Mouse (Mus musculus) adrenal gland, adult 8-10 months (tissue): ENCODE results near the gene Cby3. TPM values are rescaled to one million over a fixed set of nuclear protein-coding genes. Genes with fewer than 3 reads are reported as not detected.
"Not testable (repeated sequence)": the region's sequence is repeated elsewhere in the genome, so short reads cannot be mapped to it uniquely, and the experiment has no call there.

Experiments
- DNase-seq: peaks from one replicate; pipeline ENCODE4 v3.0.0; 2022
- total RNA-seq, 4 experiments: library from RNA; stranded (reverse); gene quantifications; 2 replicates each; pipeline ENCODE4 v1.2.4; 2022

The Cby3 gene
- total RNA-seq = not detected

DNA sequence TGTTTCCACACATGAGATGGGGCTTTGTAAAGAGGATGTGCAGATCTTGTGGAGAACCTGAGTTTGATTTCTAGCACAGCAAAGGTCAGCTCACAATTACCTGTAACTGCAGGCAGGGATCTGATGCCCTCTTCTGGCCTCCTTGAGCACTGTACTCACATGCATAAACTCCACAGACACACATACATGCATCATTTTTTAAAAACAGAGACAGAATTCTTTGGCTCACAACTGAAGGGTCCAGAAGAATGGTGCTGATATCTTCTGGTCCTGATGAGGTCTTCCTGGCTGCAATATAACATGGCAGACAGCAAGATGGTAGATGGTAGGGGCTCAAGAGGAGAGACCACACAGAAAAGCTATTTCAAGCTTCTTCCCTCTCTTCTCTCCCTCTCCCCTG lies at the start of gene Cby3:
Gene Cby3, plus strand, starts transcription at position 301 of the 400 bp plus-strand sequence.
- no peak for DNase-seq

GRCm38 (mm10) chr11:50312803-50313202 lies 41.5 kb upstream of the Cby3 start:
- no peak for DNase-seq

- DNase-seq = not testable (repeated sequence)
These were observed 34.9 kb upstream of the Cby3 start for GRCm38 (mm10) chr11:50319343-50319742.

- DNase-seq = no peak
These were observed 33.0 kb upstream of the Cby3 start for GRCm38 (mm10) chr11:50321239-50321638.

- no peak for DNase-seq
These were observed 31.9 kb upstream of the Cby3 start for GRCm38 (mm10) chr11:50322345-50322744.

GRCm38 (mm10) chr11:50323843-50324242 lies 30.4 kb upstream of the Cby3 start:
- no peak for DNase-seq

GRCm38 (mm10) chr11:50324751-50325471 lies 29.4 kb upstream of the Cby3 start:
- no peak for DNase-seq

DNA sequence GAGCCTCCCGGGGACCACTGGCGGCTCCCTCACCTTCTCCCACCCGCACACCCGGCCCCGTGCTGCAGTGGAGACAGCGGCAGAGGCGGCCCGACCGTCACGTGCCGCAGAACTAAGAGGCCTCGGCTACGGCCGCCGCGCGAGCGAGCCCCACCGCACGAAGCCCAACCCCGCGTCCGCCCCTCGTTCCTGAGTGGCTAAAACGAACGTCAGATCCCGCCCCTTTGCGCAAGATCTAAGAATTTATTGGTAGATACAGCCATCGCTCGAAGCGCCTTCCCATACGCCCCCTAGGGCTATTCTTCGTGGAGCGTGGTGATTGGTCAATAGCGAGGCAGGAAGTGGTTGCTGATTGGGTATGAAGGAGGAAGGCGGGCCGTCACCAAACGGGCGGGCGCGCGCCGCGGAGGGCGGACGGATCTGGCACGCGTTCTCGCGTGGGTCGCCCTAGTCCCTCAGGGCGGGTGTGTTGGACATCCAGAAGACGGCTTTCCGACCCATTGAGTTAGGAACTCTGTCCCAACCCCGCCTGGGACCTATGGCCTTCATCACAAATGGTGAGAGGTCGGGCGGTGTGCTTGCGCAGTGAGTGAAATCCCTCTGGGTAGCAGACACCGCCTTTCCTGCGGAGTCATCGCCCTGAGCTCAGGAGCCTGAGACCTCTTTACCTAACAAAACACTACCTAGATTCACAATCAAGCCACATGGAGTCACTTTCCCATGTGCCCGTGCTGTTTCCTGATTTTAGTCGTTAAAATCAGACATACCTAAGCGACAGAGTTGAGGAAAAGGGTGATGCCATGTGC lies 28.6 kb upstream of the Cby3 start, which contains the start of gene Canx:
Gene Canx, minus strand, starts transcription at position 178 of the 806 bp plus-strand sequence.
- peak; percentile 99 for DNase-seq

- no peak for DNase-seq
These were observed 27.8 kb upstream of the Cby3 start for GRCm38 (mm10) chr11:50326302-50326966.

- no peak for DNase-seq
These were observed 26.1 kb upstream of the Cby3 start for GRCm38 (mm10) chr11:50328075-50328625.

DNA sequence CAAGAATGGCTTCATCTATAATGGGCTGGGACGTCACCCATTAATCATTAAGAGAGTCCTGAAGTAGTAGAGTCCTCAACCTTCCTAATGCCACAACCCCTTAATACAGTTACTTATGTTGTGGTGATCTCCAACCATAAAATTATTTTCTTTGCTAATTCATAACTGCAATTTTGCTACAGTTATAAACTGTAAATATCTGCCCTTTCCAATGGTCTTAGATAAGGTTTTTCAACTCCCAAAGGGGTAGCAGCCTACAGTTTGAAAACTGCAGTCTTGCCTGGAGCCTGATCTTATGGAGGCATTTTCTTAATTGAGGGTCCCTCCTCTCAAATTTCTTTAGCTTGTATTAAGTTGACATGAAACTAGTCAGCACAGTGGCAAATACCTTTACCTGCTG lies 24.9 kb upstream of the Cby3 start:
- no peak for DNase-seq

DNA sequence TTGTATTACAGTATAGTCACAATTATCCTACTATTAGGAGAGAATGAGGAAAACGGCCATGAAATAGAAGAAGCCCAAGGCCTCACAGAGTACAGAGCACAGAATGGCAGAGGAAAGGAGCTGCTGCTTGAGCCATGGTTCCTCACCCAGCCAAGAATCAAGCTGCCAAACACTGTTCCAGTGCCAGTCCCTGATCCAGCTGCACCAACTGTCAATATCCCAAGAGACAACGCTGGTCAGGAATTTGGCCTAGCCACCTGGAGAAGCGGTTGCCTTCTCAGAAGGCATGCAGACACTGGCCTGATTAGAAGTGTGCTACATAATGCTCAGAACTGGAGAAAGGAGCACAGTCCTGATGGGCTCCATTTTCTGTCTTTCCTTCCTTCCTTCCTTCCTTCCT lies 21.1 kb upstream of the Cby3 start:
- DNase-seq = no peak

DNA sequence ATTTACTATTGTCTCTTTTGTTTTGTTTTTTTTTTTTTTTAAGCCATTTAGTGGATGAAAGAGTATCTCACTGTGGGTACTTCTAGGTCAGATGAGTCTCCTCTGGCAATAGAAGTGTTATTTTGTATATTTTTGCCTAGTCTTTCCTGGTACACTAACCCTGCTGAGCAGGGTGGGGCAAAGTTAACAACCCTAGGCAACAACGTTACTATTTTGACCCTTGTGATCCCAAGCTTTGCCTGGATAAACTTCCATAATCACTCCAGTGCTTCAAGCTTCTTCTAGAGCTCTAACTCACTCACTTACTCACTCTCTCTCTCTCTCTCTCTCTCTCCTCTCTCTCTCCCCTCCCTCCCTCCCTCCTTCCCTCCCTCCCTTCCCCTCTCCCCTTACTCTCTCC lies 18.1 kb upstream of the Cby3 start:
- DNase-seq = no peak

DNA sequence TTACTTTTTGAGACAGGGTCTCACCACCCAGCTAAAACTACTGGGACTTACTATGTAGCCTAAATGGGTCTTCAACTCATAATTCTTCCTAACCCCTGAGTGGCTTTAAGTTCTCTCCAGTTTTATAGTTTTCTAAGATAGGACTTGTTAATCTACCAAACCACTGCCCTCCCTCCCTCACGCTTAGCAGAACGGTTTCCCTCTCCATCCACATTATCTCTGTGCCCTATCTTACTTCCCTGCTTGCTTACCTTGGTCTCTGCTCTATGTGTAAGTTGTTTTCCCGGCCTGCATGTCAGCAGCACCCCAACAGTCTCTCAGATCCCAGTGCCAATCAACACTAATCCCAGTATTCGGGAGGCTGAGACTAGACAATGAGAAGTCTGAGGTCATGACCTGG lies 17.4 kb upstream of the Cby3 start:
- no peak for DNase-seq

DNA sequence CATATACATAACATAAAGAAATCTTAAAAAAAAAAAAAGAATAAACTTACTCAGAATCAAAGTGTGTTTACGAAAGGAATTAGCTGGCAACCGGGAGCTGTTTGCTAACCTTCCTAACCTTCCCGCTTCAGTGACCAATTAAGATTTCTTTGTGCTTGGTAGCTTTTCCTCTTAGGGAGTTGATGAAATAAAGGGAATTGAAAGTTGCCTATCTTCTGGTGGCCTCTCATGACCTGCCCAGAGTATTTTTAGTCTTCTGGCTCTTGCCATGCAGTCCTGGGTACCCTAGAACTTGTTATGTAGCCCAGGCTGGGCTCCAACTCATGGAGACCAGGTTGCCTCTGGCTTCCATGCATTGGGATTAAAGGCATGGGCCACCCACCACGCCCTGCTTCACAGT lies 8.8 kb upstream of the Cby3 start:
- DNase-seq = no peak

- no peak for DNase-seq
These were observed 7.8 kb upstream of the Cby3 start for GRCm38 (mm10) chr11:50346256-50347032.

GRCm38 (mm10) chr11:50352177-50352576 lies 2.1 kb upstream of the Cby3 start:
- DNase-seq = no peak

DNA sequence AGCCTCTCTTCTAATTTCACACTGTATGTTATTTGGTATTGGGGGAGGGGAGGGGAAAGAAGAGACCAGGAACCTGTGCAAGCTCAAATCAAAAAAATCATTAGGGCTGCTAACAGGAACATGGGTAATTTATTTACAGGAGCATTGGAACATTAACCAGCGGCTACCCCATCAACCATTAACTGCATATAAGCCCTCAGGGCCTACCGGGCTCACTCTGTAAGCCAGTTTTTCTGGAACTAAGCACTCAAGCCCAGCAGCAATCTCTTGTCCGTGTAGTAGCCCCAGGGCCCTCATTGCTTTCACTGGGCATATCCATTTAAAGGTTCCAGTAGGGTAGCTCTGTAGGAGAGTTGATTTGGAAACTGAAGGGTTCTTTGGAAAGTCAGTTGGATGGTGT lies 589 bp downstream of the Cby3 start:
- no peak for DNase-seq

GRCm38 (mm10) chr11:50355395-50355794 lies 1.1 kb downstream of the Cby3 start:
- DNase-seq = no peak

DNA sequence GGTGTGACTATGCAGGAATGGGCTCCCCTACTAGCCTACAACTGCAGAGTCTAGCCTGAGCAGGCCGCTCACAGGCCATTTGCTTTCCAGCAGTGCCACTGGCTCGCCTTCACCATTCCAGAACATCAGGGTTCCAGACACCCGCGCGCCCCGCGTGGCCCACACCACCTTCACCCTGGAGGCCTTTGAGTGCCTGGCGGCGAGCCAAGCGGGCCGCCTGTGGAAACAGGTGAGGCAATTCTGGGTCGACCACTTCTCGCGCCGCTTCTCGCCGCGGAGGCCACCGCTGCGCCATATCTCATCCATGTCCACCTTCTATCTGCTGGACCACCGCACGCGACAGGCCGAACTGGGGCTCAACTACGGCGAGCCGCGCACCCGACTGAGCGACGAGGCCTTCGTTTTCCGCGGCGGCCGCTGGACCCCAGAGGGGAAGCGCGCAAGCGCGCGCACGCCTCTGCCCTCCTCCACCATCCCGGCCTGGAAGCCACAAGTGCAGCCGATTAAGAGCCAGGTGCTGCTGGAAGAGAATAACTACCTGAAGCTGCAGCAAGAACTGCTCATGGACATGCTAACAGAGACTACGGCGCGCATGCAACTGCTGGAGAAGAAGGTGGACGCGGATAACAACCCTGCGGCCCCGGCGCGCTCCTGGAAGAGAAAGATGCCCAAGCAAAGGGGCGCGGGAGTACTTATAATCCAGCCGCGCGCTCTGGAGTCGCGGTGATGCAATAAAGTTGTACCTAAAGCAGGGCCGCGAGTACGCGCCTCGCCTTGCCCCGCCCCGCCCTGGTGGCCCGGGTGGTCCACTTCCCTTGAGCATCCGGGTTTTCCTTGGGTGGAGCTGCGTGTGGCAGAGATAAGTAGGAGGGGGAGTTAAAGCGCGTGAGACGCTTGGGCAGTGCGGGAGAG lies 4.9 kb downstream of the Cby3 start:
- no peak for DNase-seq

- DNase-seq = not testable (repeated sequence)
These were observed 7.0 kb downstream of the Cby3 start for GRCm38 (mm10) chr11:50361282-50361681.
